Mouse (Mus musculus): ENCODE results near the gene Bysl.
"Not testable (repeated sequence)": the region's sequence is repeated elsewhere in the genome, so short reads cannot be mapped to it uniquely, and the experiment has no call there.

Bysl gene

DNA sequence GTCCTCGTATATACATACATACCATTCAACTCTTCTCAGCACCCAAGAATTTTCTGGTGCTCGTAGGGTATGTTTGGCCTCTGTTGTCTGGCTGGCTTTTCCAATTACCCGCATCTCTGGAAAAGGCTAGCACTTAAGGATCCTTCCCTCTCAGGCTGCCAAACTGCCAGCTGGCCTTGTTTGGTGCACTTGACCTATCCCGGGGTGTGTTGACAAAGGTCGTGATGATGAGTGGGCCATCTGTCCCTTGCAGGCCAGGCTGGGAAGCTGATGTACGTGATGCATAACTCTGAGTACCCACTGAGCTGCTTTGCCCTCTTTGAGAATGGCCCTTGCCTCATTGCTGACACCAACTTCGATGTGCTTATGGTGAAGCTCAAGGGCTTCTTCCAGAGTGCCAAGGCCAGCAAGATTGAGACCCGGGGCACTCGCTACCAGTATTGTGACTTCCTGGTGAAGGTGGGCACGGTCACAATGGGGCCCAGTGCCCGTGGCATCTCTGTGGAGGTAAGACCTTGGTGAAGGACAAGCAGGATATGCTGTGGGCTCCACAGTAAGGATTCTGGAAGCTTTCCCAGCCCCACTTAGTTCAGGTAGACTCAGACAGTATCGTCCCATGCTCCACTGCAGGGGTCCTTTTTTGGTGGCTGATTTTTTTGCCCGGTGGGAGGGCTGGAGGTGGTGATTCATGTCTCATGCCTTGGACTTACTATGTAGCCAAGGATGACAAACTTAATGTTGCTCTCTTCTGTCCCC is 7.4 kb upstream of the Bysl start:
- no peak for DNase-seq (ENCODE audit: low read depth)

DNA sequence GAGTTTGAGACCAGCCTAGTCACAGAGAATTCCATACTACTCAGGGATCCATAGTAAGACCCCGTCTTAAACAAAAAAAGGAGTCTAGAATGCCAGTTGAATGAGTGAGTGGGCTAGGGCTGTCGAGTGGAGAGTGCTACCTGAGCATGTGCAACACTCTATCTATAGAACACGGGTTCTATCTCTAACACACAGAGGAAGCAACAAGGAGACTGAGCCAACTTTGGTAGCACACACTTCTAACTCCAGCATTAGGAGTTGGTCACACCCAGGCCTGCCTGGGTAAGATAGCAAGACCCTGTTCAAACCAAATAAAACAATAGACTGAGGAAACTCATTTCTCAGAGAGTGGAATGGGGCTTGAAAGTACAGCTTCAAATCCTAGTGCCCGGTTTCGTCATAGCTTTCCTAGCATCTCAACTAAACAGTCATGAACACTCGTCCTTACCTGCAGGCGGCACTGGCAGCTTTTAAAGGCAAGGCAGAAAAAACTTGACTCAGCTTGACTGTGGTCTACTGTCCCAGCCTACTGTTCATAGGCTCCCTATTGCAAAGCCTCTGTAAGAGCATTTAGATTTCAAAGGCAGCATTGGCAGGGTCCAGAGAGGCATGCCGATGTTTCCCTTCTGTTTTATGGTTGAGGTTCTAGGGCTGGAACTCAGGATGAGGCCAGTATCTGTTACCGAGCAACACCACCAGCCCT is 6.5 kb upstream of the Bysl start:
- no peak for DNase-seq (ENCODE audit: low read depth)

DNA sequence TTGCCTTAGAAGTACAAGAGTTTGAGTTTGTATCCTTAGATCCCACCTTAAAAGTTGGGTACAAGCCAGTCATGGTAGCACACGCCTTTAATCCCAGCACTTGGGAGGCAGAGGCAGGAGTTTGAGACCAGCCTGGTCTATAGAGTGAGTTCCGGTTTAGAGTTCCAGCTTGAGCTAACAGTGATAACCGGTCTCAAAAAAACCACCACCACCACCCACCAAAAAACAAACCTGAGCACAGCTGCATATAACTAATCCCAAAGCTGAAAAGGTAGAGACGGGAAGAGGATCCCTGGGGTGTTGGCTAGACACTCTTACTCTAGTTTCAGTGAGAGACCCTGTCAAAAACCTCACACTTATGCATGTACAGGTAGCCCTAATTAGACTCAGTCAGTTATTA is 5.4 kb upstream of the Bysl start:
- no peak for DNase-seq (ENCODE audit: low read depth)

DNA sequence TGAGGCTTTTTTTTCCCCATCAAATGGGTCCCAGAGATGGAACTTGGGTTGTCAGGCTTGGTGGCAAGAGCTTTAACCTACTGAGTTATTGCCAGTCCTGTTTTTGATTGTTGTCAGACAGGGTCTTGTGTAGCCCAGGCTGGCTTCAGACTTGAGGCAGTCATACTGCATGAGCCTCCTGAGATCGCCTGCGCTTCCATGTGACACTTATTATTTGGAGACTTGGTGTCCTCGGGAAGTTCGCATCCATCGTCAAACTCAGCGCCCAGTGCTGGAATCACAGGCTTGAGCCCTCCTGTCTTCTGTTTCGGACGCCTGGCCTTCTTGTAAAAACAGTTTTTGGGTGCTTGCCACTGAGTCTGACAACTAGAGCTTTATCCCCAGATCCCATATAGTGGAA is 4.8 kb upstream of the Bysl start:
- DNase-seq (ENCODE audit: low read depth) = no peak

DNA sequence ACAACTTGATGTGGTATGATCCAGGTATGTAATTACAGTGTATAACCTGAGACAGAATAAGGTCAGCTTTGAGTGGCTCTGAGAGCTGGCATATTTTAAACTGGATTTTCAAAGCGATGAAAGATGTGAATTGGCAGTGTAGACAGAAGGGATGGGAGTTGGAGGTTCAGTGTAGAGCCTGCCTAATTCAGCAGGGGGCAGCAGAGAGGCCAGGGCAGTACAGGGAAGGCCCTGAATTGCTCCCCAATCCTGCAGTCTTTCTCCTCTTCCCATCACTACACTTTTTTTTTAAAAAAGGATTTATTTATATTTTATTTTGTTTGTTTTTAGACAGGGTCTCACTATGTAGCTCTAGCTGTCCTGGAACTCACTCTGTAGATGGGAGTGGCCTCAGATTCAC is 2.7 kb upstream of the Bysl start:
- peak; percentile 79 for DNase-seq (ENCODE audit: low read depth)

DNA sequence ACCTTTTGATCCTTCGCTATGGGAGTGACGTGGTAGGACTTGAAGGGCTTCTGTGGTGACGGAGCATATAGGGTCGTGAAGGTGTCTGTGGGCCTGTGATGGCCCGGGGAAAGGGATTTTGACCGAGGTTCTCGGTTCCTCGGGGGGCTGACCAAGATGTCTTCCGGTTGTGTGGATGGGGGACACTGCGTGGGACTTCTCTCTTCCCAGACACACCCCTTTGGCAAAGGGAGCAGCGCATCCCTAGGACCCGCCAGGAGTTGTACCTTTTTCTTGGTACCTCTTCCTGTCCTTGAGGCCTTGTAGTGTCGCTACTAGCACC is 330 bp upstream of the Bysl start:
- DNase-seq (ENCODE audit: low read depth) = no peak

DNA sequence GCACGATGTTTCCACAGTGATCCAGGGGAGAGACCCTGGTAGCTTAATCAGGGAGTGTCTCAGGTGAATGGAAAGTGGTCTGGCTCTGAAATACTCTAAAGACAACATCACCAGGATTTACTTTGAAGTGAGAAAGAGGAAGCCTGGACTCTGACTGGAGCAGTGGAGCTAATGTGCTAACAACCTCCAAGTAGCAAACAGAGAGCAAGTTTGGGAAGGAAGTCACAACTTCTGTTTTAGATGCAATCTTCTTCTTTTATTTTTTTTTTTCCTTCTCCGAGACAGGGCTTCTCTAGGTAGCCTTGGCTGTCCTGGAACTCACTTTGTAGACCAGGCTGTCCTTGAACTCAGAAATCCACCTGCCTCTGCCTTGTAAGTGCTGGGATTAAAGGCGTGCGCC is 2.1 kb downstream of the Bysl start:
- DNase-seq (ENCODE audit: low read depth) = no peak

DNA sequence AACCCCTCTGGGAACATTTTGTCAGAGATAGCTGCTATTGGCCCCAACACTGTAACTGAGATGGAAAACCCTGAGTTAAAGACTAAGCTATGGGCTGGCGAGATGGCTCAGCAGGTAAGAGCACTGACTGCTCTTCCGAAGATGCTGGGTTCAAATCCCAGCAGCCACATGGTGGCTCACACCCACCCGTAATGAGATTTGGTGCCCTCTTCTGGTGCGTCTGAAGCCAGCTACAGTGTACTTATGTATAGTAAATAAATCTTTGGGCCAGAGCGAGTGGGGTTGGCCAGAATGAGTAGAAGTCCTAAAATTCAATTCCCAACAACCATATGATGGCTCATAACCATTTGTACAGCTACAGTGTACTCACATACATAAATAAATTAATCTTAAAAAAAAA is 5.1 kb downstream of the Bysl start:
- peak; percentile 71 for DNase-seq (ENCODE audit: low read depth)

DNA sequence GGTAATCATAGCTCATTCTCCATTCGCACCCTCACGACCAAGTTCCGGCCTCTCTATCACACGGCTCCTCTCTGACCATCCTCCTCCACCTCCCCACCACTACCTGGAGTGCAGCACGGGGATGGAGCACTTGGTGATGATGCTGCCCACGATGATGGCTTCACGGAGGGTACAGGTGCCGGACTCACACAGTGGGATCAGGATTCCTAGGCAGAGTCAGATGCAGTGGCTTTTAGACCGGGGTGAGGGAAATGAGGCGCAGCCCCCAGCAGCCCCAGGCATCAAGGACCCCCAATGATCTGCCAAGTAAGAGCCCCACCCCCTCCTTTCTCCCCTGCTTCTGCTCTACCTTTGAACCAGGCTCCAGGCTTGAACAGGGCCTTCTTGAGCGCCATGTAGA is 9.0 kb downstream of the Bysl start:
- no peak for DNase-seq (ENCODE audit: low read depth)

DNA sequence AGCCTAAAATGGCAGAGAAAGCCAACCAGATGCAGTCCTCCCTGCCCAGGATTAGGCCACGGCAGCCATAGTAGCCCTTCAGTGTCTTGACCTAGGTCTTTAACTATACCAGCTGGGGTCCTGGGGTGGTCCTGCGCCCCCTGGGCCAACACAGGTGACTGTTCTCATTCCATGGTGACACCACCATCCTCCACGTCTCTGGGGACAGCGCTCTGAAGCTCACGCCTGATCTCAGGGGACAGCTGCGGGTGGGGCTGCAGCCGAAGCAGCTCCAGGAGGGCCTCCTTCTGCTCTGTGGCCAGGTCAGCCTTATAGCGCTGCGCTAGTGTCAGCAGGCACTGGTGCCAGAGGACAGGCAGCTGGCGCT is 9.9 kb downstream of the Bysl start:
- DNase-seq (ENCODE audit: low read depth) = no peak

DNA sequence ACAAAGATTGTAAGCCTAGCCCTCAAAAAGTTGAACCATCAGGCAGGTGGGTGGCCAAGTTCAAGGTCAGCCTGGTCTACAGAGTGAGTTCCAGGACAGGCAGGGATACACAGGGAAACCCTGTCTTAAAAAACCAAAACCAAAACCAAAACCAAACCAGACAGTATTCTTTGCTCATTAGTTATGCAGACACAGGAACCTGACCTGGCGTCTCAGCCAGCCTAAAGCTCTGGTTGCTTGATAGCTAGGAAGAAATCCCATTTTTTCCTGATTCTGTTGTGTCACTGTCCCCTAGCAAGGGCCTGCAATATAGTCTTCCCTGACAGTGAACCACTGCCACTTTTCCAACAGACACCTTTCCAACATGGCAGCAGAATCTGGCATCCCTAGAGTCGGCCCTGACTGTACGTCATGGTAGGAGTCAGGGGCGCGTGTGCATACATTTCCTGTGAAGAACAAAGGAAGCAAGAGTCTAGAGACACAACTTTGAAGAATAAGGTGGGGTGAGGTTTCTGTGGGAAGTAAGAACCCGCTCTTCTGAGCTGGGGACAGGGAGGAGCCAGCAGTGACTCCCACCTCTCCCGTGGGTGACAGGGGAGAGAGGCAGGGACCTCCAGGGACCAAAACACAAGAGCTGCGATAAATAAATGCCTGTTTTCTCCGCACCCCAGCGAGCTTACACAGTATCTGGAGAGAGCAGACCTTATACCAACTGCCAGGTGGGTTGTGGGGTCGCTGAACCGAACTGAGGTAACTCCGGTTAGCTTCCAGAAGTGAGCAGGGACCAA is 10.5 kb downstream of the Bysl start:
- DNase-seq (ENCODE audit: low read depth) = peak; percentile 81

DNA sequence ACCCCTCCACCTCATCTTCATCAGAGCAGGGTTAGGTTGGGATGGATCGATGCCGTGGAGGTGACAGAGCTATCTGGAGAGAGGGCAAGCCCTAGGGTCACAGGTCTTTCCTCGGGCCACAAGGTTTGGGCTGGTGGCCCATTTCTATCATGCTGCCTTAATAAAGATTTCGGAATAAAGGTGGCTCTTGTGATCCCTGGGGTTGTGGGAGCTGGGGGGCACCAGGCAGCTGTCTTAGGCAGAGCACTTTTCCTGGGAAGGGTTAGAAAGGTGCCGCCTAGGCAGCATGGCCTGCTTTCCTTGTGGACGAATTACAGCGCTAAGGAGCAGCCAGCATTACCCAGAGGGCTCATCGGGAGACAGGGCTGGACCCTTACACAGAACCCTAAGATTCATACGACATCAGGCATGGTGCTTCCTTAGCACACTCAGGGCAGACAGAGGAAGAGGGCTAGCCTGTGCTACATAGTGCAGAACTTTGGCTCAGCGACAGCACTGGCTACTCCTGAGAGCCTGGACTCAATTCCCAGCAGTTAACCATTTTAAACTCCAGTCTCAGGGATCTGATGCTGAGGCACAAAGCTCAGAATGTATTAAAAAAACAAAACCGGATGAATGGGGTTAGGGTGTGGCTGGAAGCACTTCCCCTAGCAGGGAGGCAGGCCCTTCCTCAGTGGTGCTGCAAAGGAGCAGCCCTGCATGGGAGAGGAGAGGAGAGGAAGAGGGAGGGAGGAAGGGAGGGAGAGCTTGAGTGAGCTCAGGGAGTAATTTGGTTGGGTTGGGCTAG is 11.6 kb downstream of the Bysl start:
- DNase-seq (ENCODE audit: low read depth) = peak; percentile 72

DNA sequence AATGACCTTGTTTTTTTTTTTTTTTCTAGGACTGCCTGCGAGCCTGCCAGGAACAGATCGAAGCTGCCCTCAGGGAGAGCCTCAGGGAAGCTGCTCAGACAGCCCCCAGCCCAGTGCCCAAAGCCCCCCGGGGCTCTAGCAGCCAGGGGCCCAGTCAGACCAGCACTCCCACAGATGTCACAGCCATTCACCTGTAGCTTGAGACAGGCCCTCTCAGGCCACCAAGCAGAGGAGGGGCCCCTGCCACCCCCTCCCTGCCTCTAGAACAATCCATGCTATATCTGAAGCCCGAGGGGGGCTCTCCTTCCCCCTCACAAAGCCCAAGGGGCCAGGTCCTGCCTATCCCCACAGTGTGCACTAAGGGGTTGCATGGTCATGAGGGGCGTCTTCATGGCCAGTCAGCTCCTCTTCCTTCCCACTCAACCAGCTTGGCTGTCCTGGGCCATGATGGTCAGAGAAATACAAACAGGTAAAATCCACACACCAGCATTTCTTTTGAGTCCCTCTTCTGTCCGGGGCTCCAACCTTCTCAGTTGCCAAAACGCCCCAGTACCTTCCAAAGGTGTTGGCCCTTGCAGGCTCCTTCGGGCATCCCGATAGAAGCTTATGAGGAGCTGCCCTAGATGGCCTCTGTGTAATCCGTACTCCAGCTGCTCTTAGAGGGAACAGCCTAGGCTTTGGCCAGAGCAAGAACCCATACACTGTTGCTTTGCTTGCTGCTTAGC is 12.6 kb downstream of the Bysl start:
- DNase-seq (ENCODE audit: low read depth) = not testable (repeated sequence)

DNA sequence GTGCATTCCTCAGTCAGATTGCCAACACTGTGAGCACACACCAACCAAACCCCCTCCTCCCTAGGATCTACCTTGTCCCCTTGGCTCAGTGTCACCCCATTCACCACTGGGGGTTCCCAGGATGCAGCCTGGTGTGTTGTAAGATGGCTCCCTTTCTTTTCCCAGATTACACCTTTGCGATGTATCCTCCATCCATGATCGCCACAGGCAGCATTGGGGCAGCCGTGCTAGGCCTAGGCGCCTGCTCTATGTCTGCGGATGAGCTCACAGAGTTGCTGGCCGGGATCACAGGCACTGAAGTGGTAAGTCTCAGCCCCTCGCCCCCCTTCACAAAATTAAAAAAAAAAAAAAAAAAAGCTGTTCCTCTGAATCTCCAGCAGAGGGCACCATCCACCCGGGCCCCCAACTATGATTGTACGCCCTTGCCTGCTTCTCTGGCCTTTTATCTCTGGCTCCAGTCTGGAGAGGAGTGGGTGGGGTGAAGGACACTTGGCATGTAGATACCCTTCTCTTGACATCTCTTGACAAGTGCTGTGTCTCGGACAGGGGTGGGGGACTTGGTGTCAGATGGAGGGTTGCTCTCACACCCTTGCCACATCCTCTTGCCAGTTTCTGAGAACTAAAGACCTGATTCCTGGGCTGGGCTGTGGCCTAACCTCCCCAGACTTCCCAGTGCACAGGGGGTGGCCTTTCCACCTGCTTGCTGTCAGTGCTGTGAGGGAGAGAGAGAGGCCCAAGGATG is 13.3 kb downstream of the Bysl start:
- DNase-seq (ENCODE audit: low read depth) = peak; percentile 85

DNA sequence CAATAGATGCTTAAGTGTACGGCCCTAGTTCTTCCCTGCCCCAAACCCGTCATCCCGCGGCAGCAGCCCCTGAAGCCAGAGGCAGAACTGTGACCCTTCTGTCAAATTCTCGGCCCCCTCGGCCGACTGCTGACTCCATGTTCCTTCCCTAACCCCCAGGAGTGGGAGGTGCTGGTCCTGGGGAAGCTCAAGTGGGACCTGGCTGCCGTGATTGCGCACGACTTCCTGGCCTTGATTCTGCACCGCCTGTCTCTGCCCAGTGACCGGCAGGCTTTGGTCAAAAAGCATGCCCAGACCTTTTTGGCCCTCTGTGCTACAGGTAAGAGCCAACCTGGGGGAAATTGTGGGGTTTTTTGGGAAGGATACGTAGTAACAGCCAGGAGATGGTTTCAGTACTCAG is 14.0 kb downstream of the Bysl start:
- DNase-seq (ENCODE audit: low read depth) = peak; percentile 44

DNA sequence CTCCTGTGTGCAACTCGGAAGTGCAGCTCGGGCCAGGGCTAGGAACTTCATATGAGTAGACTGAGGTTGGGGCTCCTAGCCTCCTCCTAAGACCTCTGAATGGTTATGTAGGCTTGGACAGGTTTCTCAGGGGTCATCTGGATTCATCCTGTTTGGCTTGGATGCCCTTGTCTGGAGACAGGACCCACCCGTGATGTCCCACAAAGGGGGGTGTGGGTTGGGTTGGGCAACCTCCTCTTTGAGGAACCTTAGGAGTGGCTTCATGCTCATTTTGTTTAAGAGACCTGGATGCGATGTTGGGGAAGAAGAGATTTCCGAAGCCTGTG is 14.5 kb downstream of the Bysl start:
- no peak for DNase-seq (ENCODE audit: low read depth)

DNA sequence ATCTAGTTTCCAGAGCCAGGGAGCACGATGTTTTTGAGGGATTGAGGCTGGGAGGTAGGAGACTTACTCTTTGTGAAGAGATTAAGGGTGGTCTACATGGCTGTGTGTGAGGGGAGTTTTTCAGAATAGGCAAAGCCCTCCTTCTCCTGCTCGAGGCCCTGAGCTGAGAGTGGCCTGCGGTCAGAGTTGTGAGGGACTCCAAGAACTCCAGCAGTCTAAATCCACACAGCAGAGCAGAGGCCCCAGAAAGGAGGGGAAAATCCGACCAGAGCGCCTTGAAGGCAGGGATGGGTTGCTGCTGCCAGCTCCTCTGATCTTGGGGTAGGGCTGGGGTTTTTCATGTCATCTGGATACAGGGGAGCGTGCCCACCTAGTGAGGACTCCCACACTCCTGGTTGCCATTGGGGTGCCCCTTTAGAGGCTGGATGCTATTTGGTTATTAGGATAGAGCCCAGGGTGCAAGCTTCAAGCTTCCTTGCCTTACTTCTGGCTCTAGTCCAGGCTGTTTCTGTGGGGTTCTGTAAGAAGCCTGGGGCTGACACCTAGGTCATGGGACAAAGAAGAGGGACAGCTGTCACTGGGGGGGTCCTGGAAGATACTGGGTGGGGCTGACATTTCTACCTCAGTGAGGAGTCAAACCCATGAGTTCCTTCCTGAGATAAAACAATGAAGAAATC is 15.0 kb downstream of the Bysl start:
- peak; percentile 38 for DNase-seq (ENCODE audit: low read depth)

DNA sequence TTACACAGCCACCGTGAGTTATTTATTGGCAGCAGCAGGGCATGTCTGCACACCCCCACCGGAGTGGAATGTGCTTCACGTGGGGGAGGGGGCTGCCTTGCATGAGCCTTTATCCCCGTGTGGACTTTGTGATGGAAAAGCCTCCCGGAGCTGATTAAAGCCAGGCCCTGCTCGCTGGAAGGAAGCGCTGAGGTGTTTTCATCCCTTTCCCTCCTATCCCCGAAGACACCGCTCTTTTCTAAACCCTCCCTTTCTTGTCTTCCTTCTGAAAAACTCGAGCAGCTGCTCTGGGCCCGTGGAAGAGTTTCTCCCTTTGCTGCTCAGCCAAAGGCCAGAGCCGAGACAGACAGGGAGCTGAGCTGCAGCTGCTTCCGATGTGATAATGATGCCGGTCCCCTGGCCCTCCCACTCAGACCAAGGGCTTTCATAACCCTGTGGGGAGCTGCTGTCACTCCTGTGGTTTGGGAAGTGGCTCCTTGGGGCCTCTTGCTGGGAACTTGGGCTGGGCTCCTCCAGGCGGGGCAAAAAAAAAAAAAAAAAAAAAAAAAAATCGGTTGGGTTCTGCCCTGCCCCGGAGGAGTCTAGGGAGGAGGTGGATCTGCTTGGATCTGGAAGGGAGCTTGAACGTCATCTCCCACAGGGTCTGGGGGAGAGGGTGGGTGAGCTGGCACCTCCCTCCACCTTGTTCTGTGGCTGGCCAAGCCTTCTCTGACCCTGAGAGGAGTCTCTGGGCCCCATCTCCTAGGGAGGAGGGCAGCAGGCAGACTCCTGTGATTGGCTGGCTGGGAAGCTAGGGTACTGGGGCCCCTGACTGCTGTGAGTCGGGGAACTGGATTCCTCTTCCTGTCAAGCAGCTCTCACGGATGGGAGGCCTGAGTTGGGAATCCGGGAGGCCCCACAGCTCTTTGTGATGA is 15.8 kb downstream of the Bysl start:
- DNase-seq (ENCODE audit: low read depth) = peak; percentile 64

DNA sequence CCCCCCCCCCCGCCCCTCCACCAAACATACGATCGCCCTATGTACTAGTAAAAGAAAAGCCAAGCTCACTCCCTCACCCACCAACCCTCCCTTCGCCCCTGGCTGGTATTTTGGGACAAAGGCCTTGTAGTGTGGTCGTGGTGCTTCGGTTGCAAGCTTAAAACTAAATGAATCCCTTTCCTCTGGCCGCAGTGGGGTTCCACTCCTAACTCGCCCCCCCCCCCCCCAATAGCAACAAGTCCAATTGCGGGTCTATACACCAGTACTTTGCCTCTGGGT is 16.4 kb downstream of the Bysl start:
- no peak for DNase-seq (ENCODE audit: low read depth)

Data from induced T-regulatory cell, adult 2 months (primary cell).